Mouse (Mus musculus) heart, postnatal 0 days (tissue): Measurements from ENCODE around the gene Unc13a.

Source experiments
- CTCF ChIP-seq: IDR thresholded peaks from 2 replicates; pipeline ENCODE4 v1.5.1; 2016; ENCODE audit warnings: antibody characterized with exemption, control low read depth, low read depth
- EP300 ChIP-seq: IDR thresholded peaks from 2 replicates; pipeline ENCODE4 v1.6.1; 2016; ENCODE audit warnings: antibody characterized with exemption, low read depth

GRCm38 (mm10) chr8:71633981-71634667, 37.4 kb downstream of the Unc13a start:
- TF ChIP-seq EP300 (no peak), CTCF (no peak)
